Mouse (Mus musculus) midbrain, embryonic 16.5 days (tissue): ENCODE results near the gene Tmem60. TPM values are rescaled to one million over a fixed set of nuclear protein-coding genes. Genes with fewer than 3 reads are reported as not detected.

Source experiments
- ATAC-seq: fragments of 200-750 bp; cut with Nextera tagmentation; 2 replicates; pipeline ENCODE4 v1.8.0; 2017; ENCODE audit warnings: moderate TSS enrichment
- H3K27ac ChIP-seq: fragments of 300-500 bp; sonication (generic); 2 replicates; pipeline ENCODE4 v1.5.1; 2014; ENCODE audit warnings: mild to moderate bottlenecking, low read length, mixed read lengths
- H3K27me3 ChIP-seq: fragments of 300-500 bp; sonication (generic); 2 replicates; pipeline ENCODE4 v1.6.1; 2014; ENCODE audit warnings: low read depth, low read length, mixed read lengths; ENCODE audit not compliant: control insufficient read depth, insufficient read depth
- H3K36me3 ChIP-seq: fragments of 300-500 bp; sonication (generic); 2 replicates; pipeline ENCODE4 v1.6.1; 2014; ENCODE audit warnings: mild to moderate bottlenecking, low read length, moderate library complexity, mixed read lengths; ENCODE audit not compliant: control insufficient read depth, insufficient read depth
- H3K4me1 ChIP-seq: fragments of 300-500 bp; sonication (generic); 2 replicates; pipeline ENCODE4 v1.6.1; 2014; ENCODE audit warnings: mild to moderate bottlenecking, low read length, mixed read lengths; ENCODE audit not compliant: control insufficient read depth, insufficient read depth
- H3K4me2 ChIP-seq: fragments of 300-500 bp; sonication (generic); 2 replicates; pipeline ENCODE4 v1.6.1; 2014; ENCODE audit warnings: mild to moderate bottlenecking, low read length, mixed read lengths
- H3K4me3 ChIP-seq: fragments of 300-500 bp; sonication (generic); 2 replicates; pipeline ENCODE4 v1.5.1; 2014; ENCODE audit warnings: low read depth, mild to moderate bottlenecking, low read length, moderate library complexity, mixed read lengths
- H3K9ac ChIP-seq: fragments of 300-500 bp; sonication (generic); 2 replicates; pipeline ENCODE4 v1.6.1; 2014; ENCODE audit warnings: low read depth, low read length, mixed read lengths
- H3K9me3 ChIP-seq: fragments of 300-500 bp; sonication (generic); replicated peaks from 2 replicates; pipeline ENCODE4 v1.6.1; 2014; ENCODE audit warnings: mild to moderate bottlenecking, low read length, mixed read lengths; ENCODE audit not compliant: control insufficient read depth, poor library complexity, severe bottlenecking
- WGBS: fragments of 180-500 bp; shearing (Covaris S2); extraction: QIAGEN DNeasy Blood & Tissue Kit; methylation state at CpG from one replicate; pipeline ENCODE4 v1.1.7; 2014; 5-methylcytosine and 5-hydroxymethylcytosine counted together
- polyA plus RNA-seq: library from polyadenylated mRNA; unstranded; fragments of >200 nt; fragmentation: Nextera tagmentation; extraction: Ambion mirVana; gene quantifications from 2 replicates; pipeline ENCODE4 v1.2.1, GENCODE M21; 2015

Tmem60 gene
- 61.0 and 61.4 TPM in 2 replicates for polyA plus RNA-seq

GRCm38 (mm10) chr5:20881915-20882800 lies at the start of gene Tmem60, which contains the start of gene Phtf2:
TSS of gene Tmem60 (plus strand) at chr5:20882191.
TSS of gene Phtf2 (minus strand) at chr5:20882124.
- Histone ChIP-seq H3K27ac (peak within 1 kb of the TSS; percentile 95), H3K36me3 (no peaks in the 10 kb centered on the region; the same call in 1 of the 2 replicates), H3K27me3 (no peaks in the 10 kb centered on the region), H3K4me1 (peaks cover 19% of the 10 kb centered on the region), H3K9me3 (no peaks in the 10 kb centered on the region), H3K9ac (peak within 1 kb of the TSS; percentile 91), H3K4me2 (peak within 1 kb of the TSS; percentile 81), H3K4me3 (peak within 1 kb of the TSS; percentile 86)
- WGBS, result under 1% methylated on average over 84 of the region's 94 CpGs
- peak; percentile 99 for ATAC-seq

- no peak for ATAC-seq
- no peaks in the 10 kb centered on the region for H3K4me1 ChIP-seq
- no peaks in the 10 kb centered on the region for H3K27me3 ChIP-seq
- H3K9ac ChIP-seq, result no peak overlapping the region
- no peaks in the 10 kb centered on the region for H3K9me3 ChIP-seq
- H3K4me2 ChIP-seq, result no peak overlapping the region
- 100% methylated on average over 1 of the region's 1 CpGs for WGBS
- no peaks in the 10 kb centered on the region for H3K36me3 ChIP-seq
- no peak overlapping the region for H3K27ac ChIP-seq
- H3K4me3 ChIP-seq, result no peak overlapping the region
These were observed 47.6 kb upstream of the Tmem60 start for GRCm38 (mm10) chr5:20834399-20834798.

- Histone ChIP-seq H3K9me3 (no peaks in the 10 kb centered on the region), H3K27ac (no peak overlapping the region), H3K4me3 (no peak overlapping the region), H3K27me3 (no peaks in the 10 kb centered on the region), H3K9ac (no peak overlapping the region), H3K4me1 (no peaks in the 10 kb centered on the region), H3K4me2 (no peak overlapping the region), H3K36me3 (no peaks in the 10 kb centered on the region)
- ATAC-seq, result no peak
- 97% methylated on average over 1 of the region's 1 CpGs for WGBS
These were observed 44.9 kb upstream of the Tmem60 start for GRCm38 (mm10) chr5:20837082-20837481.

- Histone ChIP-seq H3K4me2 (no peak overlapping the region), H3K36me3 (no peaks in the 10 kb centered on the region), H3K4me3 (no peak overlapping the region), H3K27ac (no peak overlapping the region), H3K4me1 (no peaks in the 10 kb centered on the region), H3K27me3 (no peaks in the 10 kb centered on the region), H3K9ac (no peak overlapping the region), H3K9me3 (no peaks in the 10 kb centered on the region)
- no peak for ATAC-seq
- 100% methylated on average over 1 of the region's 3 CpGs for WGBS
These were observed 38.6 kb upstream of the Tmem60 start for GRCm38 (mm10) chr5:20843405-20843804.

GRCm38 (mm10) chr5:20843816-20844215 lies 38.2 kb upstream of the Tmem60 start:
- Histone ChIP-seq H3K27me3 (no peaks in the 10 kb centered on the region), H3K9me3 (no peaks in the 10 kb centered on the region), H3K9ac (no peak overlapping the region), H3K27ac (no peak overlapping the region), H3K4me3 (no peak overlapping the region), H3K36me3 (no peaks in the 10 kb centered on the region), H3K4me1 (no peaks in the 10 kb centered on the region), H3K4me2 (no peak overlapping the region)
- no peak for ATAC-seq
- WGBS, result 65% methylated on average over 2 of the region's 2 CpGs

- H3K9me3 ChIP-seq, result no peaks in the 10 kb centered on the region
- no peaks in the 10 kb centered on the region for H3K36me3 ChIP-seq
- H3K27me3 ChIP-seq, result no peaks in the 10 kb centered on the region
- 91% methylated on average over 2 of the region's 2 CpGs for WGBS
- no peak for ATAC-seq
- no peak overlapping the region for H3K9ac ChIP-seq
- H3K4me3 ChIP-seq, result no peak overlapping the region
- no peak overlapping the region for H3K27ac ChIP-seq
- no peak overlapping the region for H3K4me2 ChIP-seq
- H3K4me1 ChIP-seq, result no peaks in the 10 kb centered on the region
These were observed 35.0 kb upstream of the Tmem60 start for GRCm38 (mm10) chr5:20847010-20847409.

- no peak for ATAC-seq
- H3K9ac ChIP-seq, result no peak overlapping the region
- H3K27ac ChIP-seq, result no peak overlapping the region
- H3K36me3 ChIP-seq, result no peaks in the 10 kb centered on the region
- H3K4me3 ChIP-seq, result no peak overlapping the region
- H3K4me2 ChIP-seq, result no peak overlapping the region
- H3K9me3 ChIP-seq, result no peaks in the 10 kb centered on the region
- no peaks in the 10 kb centered on the region for H3K4me1 ChIP-seq
- no peaks in the 10 kb centered on the region for H3K27me3 ChIP-seq
- WGBS, result 91% methylated on average over 4 of the region's 4 CpGs
These were observed 26.9 kb upstream of the Tmem60 start for GRCm38 (mm10) chr5:20855066-20855465.

- 97% methylated on average over 2 of the region's 2 CpGs for WGBS
- no peaks in the 10 kb centered on the region for H3K9me3 ChIP-seq
- no peak for ATAC-seq
These were observed 23.6 kb upstream of the Tmem60 start for GRCm38 (mm10) chr5:20858404-20858803.

GRCm38 (mm10) chr5:20860565-20860964 lies 21.4 kb upstream of the Tmem60 start:
- Histone ChIP-seq H3K9ac (no peak overlapping the region), H3K9me3 (no peaks in the 10 kb centered on the region), H3K4me1 (peaks cover 4% of the 10 kb centered on the region; the same call in 1 of the 2 replicates), H3K27me3 (no peaks in the 10 kb centered on the region), H3K27ac (no peak overlapping the region), H3K4me2 (no peak overlapping the region), H3K4me3 (no peak overlapping the region), H3K36me3 (no peaks in the 10 kb centered on the region)
- no peak for ATAC-seq
- WGBS, result 90% methylated on average over 4 of the region's 4 CpGs

More at GRCm38 (mm10) chr5:20858404-20858803, 23.6 kb upstream of the Tmem60 start:
- Histone ChIP-seq H3K36me3 (no peaks in the 10 kb centered on the region), H3K4me2 (no peak overlapping the region), H3K27ac (no peak overlapping the region), H3K27me3 (no peaks in the 10 kb centered on the region), H3K9ac (no peak overlapping the region), H3K4me3 (no peak overlapping the region), H3K4me1 (no peaks in the 10 kb centered on the region)
